Mouse (Mus musculus): ENCODE measurements around the gene Irf8.

DNA sequence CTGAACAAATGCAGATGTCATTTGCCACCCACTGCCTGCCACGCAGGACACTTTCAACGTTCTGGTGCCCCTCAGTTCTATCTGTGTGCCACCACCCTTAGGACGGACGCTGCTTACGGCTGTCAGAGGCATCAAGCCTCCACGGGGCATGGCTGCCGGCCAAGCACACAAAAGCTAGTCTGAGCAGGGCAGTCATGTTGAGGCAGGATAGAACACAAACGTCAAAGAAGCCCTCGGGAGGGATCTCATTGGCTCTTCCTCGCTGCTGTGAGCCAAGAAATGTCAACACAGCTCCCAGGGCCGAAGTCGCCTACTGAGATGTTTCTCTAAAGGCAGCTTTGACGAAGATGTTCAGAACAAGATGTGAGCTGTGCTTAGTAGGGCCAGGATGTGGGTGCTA, 41.6 kb downstream of the Irf8 start:
- TF ChIP-seq CTCF (IDR thresholded peaks at IDR 0.05; ENCODE audit: low read depth, low read length) (no peak), POLR2A (IDR thresholded peaks at IDR 0.05; ENCODE audit: extremely low read depth, insufficient read depth, low read length) (no peak)

All from liver, adult 2 months (tissue).